Mouse (Mus musculus) lung, adult 2 months (tissue): ENCODE measurements around the gene Ptprd. TPM values are rescaled to one million over a fixed set of nuclear protein-coding genes. Genes with fewer than 3 reads are reported as not detected.

Experiments used
- DNase-seq: peaks from one replicate; pipeline ENCODE4 v3.0.0; 2022
- H3K4me1 ChIP-seq: fragments of 200-500 bp; 2 replicates; pipeline ENCODE4 v1.6.1; 2011; ENCODE audit warnings: low read length; ENCODE audit not compliant: control insufficient read depth, insufficient read depth
- H3K4me3 ChIP-seq: fragments of 200-500 bp; replicated peaks from 2 replicates; pipeline ENCODE3; 2011; ENCODE audit warnings: low read depth, mild to moderate bottlenecking, control low read depth, low read length; ENCODE audit errors: extremely low read depth
- CTCF ChIP-seq: fragments of 200-500 bp; IDR thresholded peaks from 2 replicates; pipeline ENCODE4 v1.5.1; 2011; ENCODE audit warnings: mild to moderate bottlenecking, low read length, control low read depth; ENCODE audit not compliant: insufficient read depth
- POLR2A ChIP-seq: fragments of 200-500 bp; IDR thresholded peaks from 2 replicates; pipeline ENCODE4 v1.6.1; 2011; ENCODE audit warnings: low read depth, mild to moderate bottlenecking, control low read depth, low read length, borderline replicate concordance; ENCODE audit errors: extremely low read depth
- WGBS: fragments of 180-500 bp; shearing (Covaris S2); methylation state at CpG from one replicate; pipeline ENCODE4 v1.1.7; 2018; 5-methylcytosine and 5-hydroxymethylcytosine counted together
- polyA plus RNA-seq: library from polyadenylated mRNA; depleted of rRNA; stranded (reverse); fragments of >200 nt; gene quantifications from 2 replicates; pipeline ENCODE4 v1.2.3, GENCODE M21; 2012

The Ptprd gene
- polyA plus RNA-seq, 1 experiment: 13.4 TPM

GRCm38 (mm10) chr4:76621740-76622139, 1590.0 kb downstream of the Ptprd start:
- TF ChIP-seq CTCF (no peak), POLR2A (no peak)
- Histone ChIP-seq H3K4me1 (no peaks in the 10 kb centered on the region), H3K4me3 (no peak overlapping the region)
- DNase-seq: no peak
- WGBS: 81% methylated on average over 7 of the region's 7 CpGs

GRCm38 (mm10) chr4:76616614-76617013, 1595.1 kb downstream of the Ptprd start:
- no peaks in the 10 kb centered on the region for H3K4me1 ChIP-seq
- no peak for DNase-seq
- TF ChIP-seq POLR2A (no peak), CTCF (no peak)
- H3K4me3 ChIP-seq: no peak overlapping the region
- WGBS: 91% methylated on average over 6 of the region's 6 CpGs

GRCm38 (mm10) chr4:76608246-76608645, 1603.5 kb downstream of the Ptprd start:
- 62% methylated on average over 7 of the region's 7 CpGs for WGBS
- no peaks in the 10 kb centered on the region for H3K4me1 ChIP-seq
- TF ChIP-seq CTCF (no peak), POLR2A (no peak)
- no peak for DNase-seq
- no peak overlapping the region for H3K4me3 ChIP-seq

- TF ChIP-seq POLR2A (no peak), CTCF (no peak)
- WGBS: 26% methylated on average over 2 of the region's 2 CpGs
- no peak for DNase-seq
- Histone ChIP-seq H3K4me3 (no peak overlapping the region), H3K4me1 (no peaks in the 10 kb centered on the region)
Measured at GRCm38 (mm10) chr4:76606808-76607207, 1605.0 kb downstream of the Ptprd start.

GRCm38 (mm10) chr4:76590722-76591121, 1621.0 kb downstream of the Ptprd start:
- TF ChIP-seq POLR2A: no peak
- no peak for TF ChIP-seq CTCF
- no peak for DNase-seq
- H3K4me3 ChIP-seq: no peak overlapping the region
- no peaks in the 10 kb centered on the region for H3K4me1 ChIP-seq
- 62% methylated on average over 1 of the region's 1 CpGs for WGBS

- no peak overlapping the region for H3K4me3 ChIP-seq
- 84% methylated on average over 3 of the region's 3 CpGs for WGBS
- no peaks in the 10 kb centered on the region for H3K4me1 ChIP-seq
- DNase-seq: no peak
- no peak for TF ChIP-seq POLR2A
- TF ChIP-seq CTCF: no peak
Measured at GRCm38 (mm10) chr4:76583025-76583424, 1628.7 kb downstream of the Ptprd start.

GRCm38 (mm10) chr4:76566006-76566405, 1645.8 kb downstream of the Ptprd start:
- no peak for TF ChIP-seq CTCF
- TF ChIP-seq POLR2A: no peak
- Histone ChIP-seq H3K4me3 (no peak overlapping the region), H3K4me1 (no peaks in the 10 kb centered on the region)
- no peak for DNase-seq

GRCm38 (mm10) chr4:76541769-76542168, 1670.0 kb downstream of the Ptprd start:
- H3K4me3 ChIP-seq: no peak overlapping the region
- TF ChIP-seq POLR2A: no peak
- no peak for TF ChIP-seq CTCF
- DNase-seq: no peak
- 59% methylated on average over 2 of the region's 2 CpGs for WGBS
- no peaks in the 10 kb centered on the region for H3K4me1 ChIP-seq

- 43% methylated on average over 1 of the region's 1 CpGs for WGBS
- H3K4me3 ChIP-seq: no peak overlapping the region
- TF ChIP-seq CTCF (no peak), POLR2A (no peak)
- H3K4me1 ChIP-seq: no peaks in the 10 kb centered on the region
- DNase-seq: no peak
Measured at GRCm38 (mm10) chr4:76532926-76533325, 1678.8 kb downstream of the Ptprd start.

GRCm38 (mm10) chr4:76525281-76525680, 1686.5 kb downstream of the Ptprd start:
- no peaks in the 10 kb centered on the region for H3K4me1 ChIP-seq
- H3K4me3 ChIP-seq: no peak overlapping the region
- no peak for DNase-seq
- no peak for TF ChIP-seq CTCF
- no peak for TF ChIP-seq POLR2A
- 54% methylated on average over 3 of the region's 3 CpGs for WGBS

GRCm38 (mm10) chr4:76503279-76503601, 1708.5 kb downstream of the Ptprd start:
- 35% methylated on average over 3 of the region's 3 CpGs for WGBS
- H3K4me3 ChIP-seq: no peak overlapping the region
- no peak for TF ChIP-seq POLR2A
- no peak for TF ChIP-seq CTCF
- no peaks in the 10 kb centered on the region for H3K4me1 ChIP-seq
- no peak for DNase-seq
